Mouse (Mus musculus) kidney, embryonic 15.5 days (tissue): ENCODE data around the gene Usp18. TPM values are rescaled to one million over a fixed set of nuclear protein-coding genes. Genes with fewer than 3 reads are reported as not detected.

ENCODE experiments used
- ATAC-seq: fragments of 200-750 bp; cut with Nextera tagmentation; replicated peaks from 2 replicates; pipeline ENCODE4 v1.8.0; 2017; ENCODE audit warnings: moderate TSS enrichment; ENCODE audit not compliant: low FRiP score
- H3K27ac ChIP-seq: fragments of 300-500 bp; sonication (generic); 2 replicates; pipeline ENCODE4 v1.5.1; 2015; ENCODE audit warnings: mild to moderate bottlenecking, inconsistent platforms
- H3K27me3 ChIP-seq: fragments of 300-500 bp; sonication (generic); 2 replicates; pipeline ENCODE4 v1.6.1; 2015; ENCODE audit warnings: inconsistent platforms
- H3K36me3 ChIP-seq: fragments of 300-500 bp; sonication (generic); 2 replicates; pipeline ENCODE4 v1.6.1; 2015; ENCODE audit warnings: inconsistent platforms
- H3K4me1 ChIP-seq: fragments of 300-500 bp; sonication (generic); 2 replicates; pipeline ENCODE4 v1.6.1; 2015; ENCODE audit warnings: inconsistent platforms
- H3K4me2 ChIP-seq: fragments of 300-500 bp; sonication (generic); 2 replicates; pipeline ENCODE4 v1.6.1; 2015; ENCODE audit warnings: moderate library complexity, mild to moderate bottlenecking, inconsistent platforms
- H3K4me3 ChIP-seq: fragments of 300-500 bp; sonication (generic); replicated peaks from 2 replicates; pipeline ENCODE4 v1.5.1; 2015; ENCODE audit warnings: mild to moderate bottlenecking, inconsistent platforms
- H3K9ac ChIP-seq: fragments of 300-500 bp; sonication (generic); 2 replicates; pipeline ENCODE4 v1.6.1; 2015; ENCODE audit warnings: mild to moderate bottlenecking, inconsistent platforms
- H3K9me3 ChIP-seq: fragments of 300-500 bp; sonication (generic); replicated peaks from 2 replicates; pipeline ENCODE4 v1.6.1; 2016; ENCODE audit warnings: inconsistent platforms
- WGBS: fragments of 180-500 bp; shearing (Covaris S2); methylation state at CpG from one replicate; pipeline ENCODE4 v1.1.7; 2015; ENCODE audit warnings: mixed read lengths; 5-methylcytosine and 5-hydroxymethylcytosine counted together
- polyA plus RNA-seq: library from polyadenylated mRNA; unstranded; fragments of >200 nt; fragmentation: Nextera tagmentation; extraction: Ambion mirVana; gene quantifications from 2 replicates; pipeline ENCODE4 v1.2.1, GENCODE M21; 2015

Gene Usp18
- polyA plus RNA-seq, 1 experiment from 2014 or later: 3.2 TPM

DNA sequence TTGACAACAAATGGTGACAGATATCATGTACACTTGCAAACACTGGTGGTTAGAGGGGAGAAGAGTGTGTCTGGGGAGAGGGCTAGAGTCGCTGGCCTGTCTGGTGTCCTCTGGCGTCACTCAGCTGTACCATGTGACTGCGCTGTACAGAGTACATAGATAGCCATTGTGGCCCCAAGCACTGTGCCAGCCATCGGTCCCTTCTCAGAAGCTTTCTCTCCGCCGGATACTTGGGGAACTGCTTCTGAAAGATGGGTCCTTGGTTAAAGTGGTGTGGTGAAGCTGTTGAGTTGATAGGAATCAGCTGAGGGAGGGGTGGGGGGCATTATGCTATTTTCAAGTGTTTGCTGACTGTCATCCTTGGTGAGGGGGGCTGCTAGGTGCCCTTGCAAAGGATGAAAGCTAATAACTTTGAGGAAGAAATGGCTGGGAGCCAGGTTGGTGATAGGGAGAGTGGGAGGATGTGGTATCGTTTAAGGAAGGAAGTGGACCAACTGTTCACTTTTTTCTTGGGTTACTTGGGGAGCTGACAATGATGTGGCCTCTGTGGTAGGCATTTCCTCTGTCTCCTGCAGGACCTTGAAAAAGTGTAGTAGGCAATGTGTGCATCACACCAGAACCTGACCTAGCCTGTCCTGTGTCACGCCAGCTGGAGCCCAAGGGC is 30.9 kb upstream of the Usp18 start:
- H3K9ac ChIP-seq: no peak overlapping the region
- no peak for ATAC-seq
- peaks cover 19% of the 10 kb centered on the region for H3K4me1 ChIP-seq
- peaks cover 40% of the 10 kb centered on the region for H3K27me3 ChIP-seq
- no peak overlapping the region for H3K4me3 ChIP-seq
- no peaks in the 10 kb centered on the region for H3K36me3 ChIP-seq
- H3K9me3 ChIP-seq: no peaks in the 10 kb centered on the region
- no peak overlapping the region for H3K4me2 ChIP-seq
- H3K27ac ChIP-seq: no peak overlapping the region
- WGBS: 80% methylated on average over 8 of the region's 8 CpGs

DNA sequence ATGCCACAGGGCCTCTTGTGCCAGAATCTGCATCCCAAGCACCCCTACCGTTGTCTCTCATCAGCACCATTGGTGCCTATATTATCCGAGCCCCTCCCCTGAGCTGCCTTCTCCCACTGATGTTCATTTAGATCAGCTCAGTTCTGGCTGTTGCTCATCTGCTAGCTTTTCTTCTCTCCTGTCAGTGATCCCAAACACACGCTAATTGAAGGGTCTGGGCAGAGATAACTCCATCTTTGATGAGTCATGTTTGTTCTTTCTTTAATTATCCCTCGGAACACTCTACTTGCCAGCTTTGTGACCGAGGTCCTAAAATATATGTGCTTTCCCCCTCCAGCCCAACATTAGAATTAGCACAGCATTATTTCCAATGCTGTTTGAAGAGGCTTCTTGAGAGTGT is 30.4 kb upstream of the Usp18 start:
- peaks cover 35% of the 10 kb centered on the region for H3K27me3 ChIP-seq
- 75% methylated on average over 5 of the region's 5 CpGs for WGBS
- H3K9ac ChIP-seq: no peak overlapping the region
- H3K4me1 ChIP-seq: peaks cover 16% of the 10 kb centered on the region
- no peak for ATAC-seq
- no peaks in the 10 kb centered on the region for H3K36me3 ChIP-seq
- no peaks in the 10 kb centered on the region for H3K9me3 ChIP-seq
- H3K27ac ChIP-seq: no peak overlapping the region
- no peak overlapping the region for H3K4me3 ChIP-seq
- no peak overlapping the region for H3K4me2 ChIP-seq

DNA sequence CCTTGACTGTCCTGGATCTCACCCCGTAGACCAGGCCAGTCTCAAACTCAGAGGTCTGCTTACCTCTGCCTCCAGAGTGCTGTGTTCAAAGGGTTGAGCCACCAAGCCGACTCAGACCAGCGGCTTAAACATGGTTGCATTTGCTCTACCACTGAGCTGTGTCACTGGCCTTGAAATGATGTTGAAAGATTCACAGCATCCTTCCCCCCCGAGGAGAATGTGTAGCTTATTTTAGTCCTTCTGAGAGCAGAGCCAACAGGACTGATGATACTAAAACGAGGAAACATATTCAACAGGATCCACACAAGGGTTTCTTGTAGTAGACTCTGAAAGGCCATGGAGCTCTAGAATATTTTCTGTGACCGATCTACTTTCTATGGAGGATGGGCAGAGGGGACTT is 29.8 kb upstream of the Usp18 start:
- no peaks in the 10 kb centered on the region for H3K9me3 ChIP-seq
- H3K4me3 ChIP-seq: no peak overlapping the region
- peaks cover 29% of the 10 kb centered on the region for H3K27me3 ChIP-seq
- no peak overlapping the region for H3K9ac ChIP-seq
- peaks cover 10% of the 10 kb centered on the region for H3K4me1 ChIP-seq
- no peak for ATAC-seq
- no peak overlapping the region for H3K27ac ChIP-seq
- H3K36me3 ChIP-seq: no peaks in the 10 kb centered on the region
- 82% methylated on average over 6 of the region's 6 CpGs for WGBS
- no peak overlapping the region for H3K4me2 ChIP-seq

DNA sequence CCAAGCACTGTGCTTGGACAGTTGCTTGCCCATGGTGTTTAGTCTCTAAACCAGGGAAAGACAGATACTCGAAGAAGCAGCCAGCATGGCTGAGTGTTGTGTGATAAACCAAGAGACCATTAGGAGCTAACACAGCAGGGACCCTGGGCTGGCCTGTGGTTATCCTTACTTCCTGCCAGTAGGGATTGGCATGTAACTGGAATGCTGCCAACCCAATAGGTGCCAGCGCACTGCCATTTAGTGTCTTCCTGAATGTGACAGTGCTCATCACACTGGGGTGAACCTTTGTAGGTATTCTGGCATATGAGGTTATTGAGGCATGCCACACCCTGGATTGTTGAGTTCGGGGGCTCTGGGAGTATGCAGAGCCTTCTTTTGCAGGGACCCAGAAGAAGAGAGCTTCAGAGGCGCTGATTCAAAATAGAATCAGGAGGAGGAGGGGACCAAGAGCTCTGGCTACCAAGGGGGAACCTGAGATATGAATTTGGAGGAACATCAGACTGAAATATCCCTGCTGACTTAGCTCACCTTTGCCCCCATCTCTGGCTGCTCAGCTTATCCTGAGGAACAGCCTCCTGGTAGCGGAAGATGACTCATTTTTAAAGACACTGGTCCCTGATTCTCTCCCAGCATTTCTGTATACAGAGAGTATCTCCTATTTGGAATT is 29.0 kb upstream of the Usp18 start:
- no peak overlapping the region for H3K4me3 ChIP-seq
- no peaks in the 10 kb centered on the region for H3K36me3 ChIP-seq
- no peak overlapping the region for H3K27ac ChIP-seq
- no peak for ATAC-seq
- no peak overlapping the region for H3K4me2 ChIP-seq
- 85% methylated on average over 5 of the region's 5 CpGs for WGBS
- H3K4me1 ChIP-seq: peaks cover 2% of the 10 kb centered on the region; the same call in 1 of the 2 replicates
- H3K27me3 ChIP-seq: peaks cover 21% of the 10 kb centered on the region
- H3K9ac ChIP-seq: no peak overlapping the region
- H3K9me3 ChIP-seq: no peaks in the 10 kb centered on the region

DNA sequence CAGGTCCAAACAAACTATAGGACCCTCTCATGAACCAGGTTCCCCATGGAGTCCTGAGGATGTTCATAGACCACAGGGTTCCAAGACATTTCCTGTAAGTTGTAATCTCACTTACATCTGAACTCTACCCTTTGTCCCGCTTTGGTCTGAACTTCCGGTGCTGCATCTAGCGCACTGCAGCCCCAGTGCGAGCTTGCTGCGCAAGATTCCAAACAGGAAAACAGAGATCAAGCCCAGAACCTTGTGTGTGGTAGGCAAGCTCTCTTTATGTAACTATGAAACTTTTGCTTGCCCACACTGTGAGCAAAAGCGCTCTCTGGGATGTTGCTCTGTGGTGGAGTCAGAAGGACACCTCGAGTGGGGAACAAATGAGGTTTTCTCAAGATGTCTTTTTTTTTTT is 27.7 kb upstream of the Usp18 start:
- peaks cover 9% of the 10 kb centered on the region; the same call in 1 of the 2 replicates for H3K27me3 ChIP-seq
- H3K4me1 ChIP-seq: no peaks in the 10 kb centered on the region
- H3K4me3 ChIP-seq: no peak overlapping the region
- H3K4me2 ChIP-seq: no peak overlapping the region
- no peak for ATAC-seq
- no peak overlapping the region for H3K27ac ChIP-seq
- no peaks in the 10 kb centered on the region for H3K36me3 ChIP-seq
- no peaks in the 10 kb centered on the region for H3K9me3 ChIP-seq
- H3K9ac ChIP-seq: no peak overlapping the region
- 88% methylated on average over 7 of the region's 7 CpGs for WGBS

DNA sequence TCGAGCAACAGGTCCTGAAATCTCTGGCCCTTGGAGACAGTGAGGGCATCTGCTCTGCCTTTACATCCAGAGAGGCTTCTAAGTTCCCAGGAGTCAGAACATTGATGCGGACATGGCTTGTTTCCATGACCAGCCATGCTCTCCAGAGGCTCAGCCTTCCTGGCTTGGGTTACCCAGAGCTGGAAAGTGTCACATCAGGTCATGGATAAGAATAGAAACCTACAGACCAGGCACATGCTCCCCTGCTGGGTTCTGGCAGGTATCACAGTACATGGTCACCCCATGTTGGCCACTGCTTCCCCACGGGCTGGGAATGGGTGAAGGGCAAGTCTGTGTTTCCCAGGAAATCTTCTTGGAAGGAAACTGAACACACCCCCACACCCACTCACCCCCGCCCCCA is 26.3 kb upstream of the Usp18 start:
- Histone ChIP-seq H3K27me3 (peaks cover 7% of the 10 kb centered on the region; the same call in 1 of the 2 replicates), H3K27ac (no peak overlapping the region), H3K36me3 (no peaks in the 10 kb centered on the region), H3K9me3 (no peaks in the 10 kb centered on the region), H3K9ac (no peak overlapping the region), H3K4me3 (no peak overlapping the region), H3K4me1 (no peaks in the 10 kb centered on the region), H3K4me2 (no peak overlapping the region)
- ATAC-seq: no peak
- WGBS: 81% methylated on average over 4 of the region's 4 CpGs

DNA sequence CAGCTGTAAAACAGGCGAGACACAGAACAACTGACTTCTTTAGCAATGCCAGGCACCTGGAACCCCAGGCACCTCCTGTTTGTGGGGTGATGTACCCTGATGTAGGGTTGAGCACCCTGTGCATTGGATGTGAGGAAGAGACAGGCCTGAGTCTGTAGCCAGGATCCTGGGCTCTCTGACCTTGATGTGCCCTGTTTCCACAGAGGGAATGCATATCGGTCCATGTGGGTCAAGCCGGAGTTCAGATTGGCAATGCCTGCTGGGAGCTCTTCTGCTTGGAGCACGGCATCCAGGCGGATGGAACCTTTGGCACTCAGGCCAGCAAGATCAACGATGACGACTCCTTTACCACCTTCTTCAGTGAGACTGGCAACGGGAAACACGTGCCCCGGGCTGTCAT is 25.5 kb upstream of the Usp18 start:
- no peak overlapping the region for H3K9ac ChIP-seq
- H3K9me3 ChIP-seq: no peaks in the 10 kb centered on the region
- no peak for ATAC-seq
- H3K4me2 ChIP-seq: no peak overlapping the region
- H3K4me1 ChIP-seq: peaks cover 4% of the 10 kb centered on the region; the same call in 1 of the 2 replicates
- H3K27ac ChIP-seq: no peak overlapping the region
- H3K27me3 ChIP-seq: peaks cover 6% of the 10 kb centered on the region; the same call in 1 of the 2 replicates
- WGBS: 88% methylated on average over 10 of the region's 10 CpGs
- no peaks in the 10 kb centered on the region for H3K36me3 ChIP-seq
- no peak overlapping the region for H3K4me3 ChIP-seq

DNA sequence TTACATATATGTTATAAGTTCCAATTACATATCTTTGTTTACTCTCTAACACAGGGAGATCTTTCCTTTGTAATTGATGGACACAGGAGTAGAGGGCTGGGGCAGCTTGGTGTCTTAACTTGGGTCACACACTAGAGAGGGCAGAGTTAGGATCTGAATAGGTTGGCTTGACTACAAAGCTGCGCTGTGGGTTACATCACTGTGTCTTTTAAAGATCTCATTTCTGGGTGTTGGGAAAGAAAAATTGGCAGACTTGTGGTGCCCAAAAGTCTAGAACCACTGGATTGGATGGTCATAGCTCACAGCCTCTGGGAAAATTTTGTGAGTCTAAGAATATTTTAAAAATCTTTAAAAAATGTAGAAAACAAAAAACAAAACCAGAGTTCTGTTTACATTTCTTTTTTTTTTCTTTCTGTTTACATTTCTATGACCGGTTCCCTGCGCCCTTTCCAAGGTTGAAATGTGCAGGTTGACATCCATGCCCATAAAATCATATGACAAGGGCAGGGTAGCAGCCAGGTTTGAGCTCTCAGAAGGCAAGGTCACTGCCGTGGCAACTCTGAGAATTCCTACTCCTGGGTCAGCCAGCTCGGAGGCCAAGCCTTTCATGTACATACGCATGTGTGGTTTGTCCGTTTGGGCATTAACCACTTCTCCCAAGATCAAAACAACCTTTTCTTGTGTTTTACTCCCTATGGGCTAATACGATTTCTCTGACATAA is 23.7 kb upstream of the Usp18 start:
- H3K27ac ChIP-seq: no peak overlapping the region
- no peak overlapping the region for H3K4me3 ChIP-seq
- H3K4me2 ChIP-seq: no peak overlapping the region
- peaks cover 10% of the 10 kb centered on the region; the same call in 1 of the 2 replicates for H3K4me1 ChIP-seq
- ATAC-seq: no peak
- no peak overlapping the region for H3K9ac ChIP-seq
- no peaks in the 10 kb centered on the region for H3K36me3 ChIP-seq
- 72% methylated on average over 8 of the region's 8 CpGs for WGBS
- H3K27me3 ChIP-seq: 0 out of 2 replicates have a peak, but pooled peaks cover 2% of the 10 kb centered on the region
- no peaks in the 10 kb centered on the region for H3K9me3 ChIP-seq

DNA sequence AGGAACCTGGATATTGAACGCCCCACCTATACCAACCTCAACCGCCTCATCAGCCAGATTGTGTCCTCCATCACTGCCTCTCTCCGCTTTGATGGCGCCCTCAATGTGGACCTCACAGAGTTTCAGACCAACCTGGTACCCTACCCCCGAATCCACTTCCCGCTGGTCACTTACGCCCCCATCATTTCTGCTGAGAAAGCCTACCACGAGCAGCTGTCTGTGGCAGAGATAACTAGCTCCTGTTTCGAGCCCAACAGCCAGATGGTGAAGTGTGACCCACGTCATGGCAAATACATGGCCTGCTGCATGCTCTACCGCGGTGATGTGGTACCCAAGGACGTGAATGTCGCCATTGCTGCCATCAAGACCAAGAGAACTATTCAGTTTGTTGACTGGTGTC is 22.7 kb upstream of the Usp18 start:
- H3K9me3 ChIP-seq: no peaks in the 10 kb centered on the region
- WGBS: 96% methylated on average over 14 of the region's 14 CpGs

DNA sequence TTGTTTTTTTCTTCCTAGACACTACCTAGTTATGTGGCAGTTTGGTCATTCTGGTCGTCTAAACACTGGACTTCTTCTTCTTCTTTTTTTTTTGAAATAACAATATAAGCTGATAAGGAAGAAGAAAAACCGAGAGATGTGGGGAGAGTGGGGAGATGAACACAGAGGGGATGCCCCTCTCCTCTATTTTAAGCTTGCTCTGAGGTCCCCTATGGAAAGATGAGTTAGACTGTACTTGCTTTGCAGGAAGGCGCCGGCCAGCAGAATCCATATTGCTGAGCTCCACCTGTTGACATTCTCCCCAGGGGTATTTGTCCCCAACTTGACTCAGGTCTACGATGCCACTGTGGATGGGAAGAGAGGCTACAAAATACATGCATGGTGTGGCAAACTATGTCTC is 21.6 kb upstream of the Usp18 start:
- no peak for ATAC-seq
- peaks cover 10% of the 10 kb centered on the region; the same call in 1 of the 2 replicates for H3K4me1 ChIP-seq
- peaks cover 5% of the 10 kb centered on the region; the same call in 1 of the 2 replicates for H3K27me3 ChIP-seq
- no peak overlapping the region for H3K4me3 ChIP-seq
- no peaks in the 10 kb centered on the region for H3K36me3 ChIP-seq
- no peak overlapping the region for H3K27ac ChIP-seq
- no peak overlapping the region for H3K4me2 ChIP-seq
- no peak overlapping the region for H3K9ac ChIP-seq
- 72% methylated on average over 5 of the region's 5 CpGs for whole genome bisulfite sequencing
- no peaks in the 10 kb centered on the region for H3K9me3 ChIP-seq

More for the DNA sequence above, 22.7 kb upstream of the Usp18 start:
- Histone ChIP-seq H3K4me1 (peaks cover 10% of the 10 kb centered on the region; the same call in 1 of the 2 replicates), H3K4me2 (no peak overlapping the region), H3K36me3 (no peaks in the 10 kb centered on the region), H3K27ac (no peak overlapping the region), H3K27me3 (peaks cover 5% of the 10 kb centered on the region; the same call in 1 of the 2 replicates), H3K4me3 (no peak overlapping the region), H3K9ac (no peak overlapping the region)
- ATAC-seq: no peak

DNA sequence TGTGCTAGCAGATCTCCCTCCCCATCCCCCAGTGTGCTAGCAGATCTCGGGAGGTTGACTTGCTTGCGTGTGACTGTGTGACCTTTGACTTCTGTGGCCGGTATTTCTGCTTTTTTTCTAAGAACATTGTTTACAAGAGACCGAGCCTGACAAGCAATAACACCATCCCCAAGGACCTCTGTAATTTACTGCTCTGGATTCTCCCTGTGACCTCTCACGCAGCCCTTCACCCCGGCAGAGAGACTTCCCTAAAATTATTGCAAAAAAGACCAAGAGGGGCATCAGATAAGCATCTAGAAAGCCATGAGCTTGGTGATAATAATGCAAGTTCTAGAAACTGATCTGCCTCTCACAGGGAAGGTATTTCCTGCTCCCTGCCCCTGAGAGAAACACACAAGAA is 20.7 kb upstream of the Usp18 start:
- no peak for ATAC-seq
- no peak overlapping the region for H3K4me2 ChIP-seq
- H3K4me3 ChIP-seq: no peak overlapping the region
- H3K27ac ChIP-seq: no peak overlapping the region
- H3K9ac ChIP-seq: no peak overlapping the region
- no peaks in the 10 kb centered on the region for H3K9me3 ChIP-seq
- H3K27me3 ChIP-seq: peaks cover 5% of the 10 kb centered on the region; the same call in 1 of the 2 replicates
- WGBS: 5% methylated on average over 6 of the region's 6 CpGs
- no peaks in the 10 kb centered on the region for H3K36me3 ChIP-seq
- peaks cover 10% of the 10 kb centered on the region; the same call in 1 of the 2 replicates for H3K4me1 ChIP-seq

DNA sequence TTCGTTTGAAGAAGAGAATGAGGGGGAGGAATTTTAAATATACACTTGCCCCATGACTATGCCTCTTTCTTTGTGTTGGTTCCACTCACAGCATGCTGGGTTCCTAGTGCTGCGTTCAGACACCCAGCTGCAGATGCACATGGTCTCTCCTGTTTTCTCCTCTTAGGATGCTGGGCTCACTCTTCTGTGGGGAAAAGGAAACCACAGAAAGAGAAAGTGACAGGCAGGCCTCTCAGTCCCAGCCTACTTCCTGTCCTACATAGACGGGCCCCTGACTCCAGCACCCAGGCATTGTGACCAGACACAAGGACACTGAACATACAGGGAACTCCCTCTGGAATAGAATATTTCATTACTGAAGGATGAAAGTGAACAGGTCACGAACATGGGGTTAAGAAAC is 19.7 kb upstream of the Usp18 start:
- 51% methylated on average over 4 of the region's 4 CpGs for whole genome bisulfite sequencing
- H3K4me1 ChIP-seq: peaks cover 10% of the 10 kb centered on the region; the same call in 1 of the 2 replicates
- peaks cover 5% of the 10 kb centered on the region; the same call in 1 of the 2 replicates for H3K27me3 ChIP-seq
- H3K4me2 ChIP-seq: no peak overlapping the region
- H3K4me3 ChIP-seq: no peak overlapping the region
- H3K27ac ChIP-seq: no peak overlapping the region
- no peak overlapping the region for H3K9ac ChIP-seq
- no peaks in the 10 kb centered on the region for H3K36me3 ChIP-seq
- no peak for ATAC-seq
- no peaks in the 10 kb centered on the region for H3K9me3 ChIP-seq
